Mouse (Mus musculus) erythroblast, embryonic 14.5 days (primary cell): ENCODE measurements around the gene Gm20431.

Experiments used
- GATA1 ChIP-seq: IDR thresholded peaks from 2 replicates; pipeline ENCODE4 v1.6.1; 2012; ENCODE audit warnings: low read length, inconsistent platforms, mixed read lengths
- TAL1 ChIP-seq: IDR thresholded peaks from 3 replicates; pipeline ENCODE4 v1.6.1; 2012; ENCODE audit warnings: low read length, inconsistent platforms, mixed read lengths

DNA sequence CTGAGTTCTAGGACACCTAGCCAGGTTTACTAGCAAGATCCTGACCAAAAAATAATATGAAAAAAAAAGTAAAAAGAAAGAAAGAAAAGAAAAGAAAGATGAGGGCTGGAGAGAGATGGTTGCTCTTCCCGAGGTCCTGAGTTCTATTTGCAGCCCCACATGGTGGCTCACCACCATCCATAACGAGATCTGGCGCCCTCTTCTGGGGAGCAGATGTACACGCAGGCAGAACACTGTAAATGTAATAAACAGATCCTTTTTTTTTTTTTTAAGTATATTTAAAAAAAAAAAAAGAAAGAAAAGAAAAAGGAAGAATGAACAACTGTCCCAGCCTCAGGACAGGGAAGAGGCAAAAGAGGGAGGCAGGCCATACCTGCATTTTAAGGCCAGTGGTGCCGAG lies 17.3 kb upstream of the Gm20431 start:
- TF ChIP-seq GATA1, result no peak
- no peak for TF ChIP-seq TAL1
